Mouse (Mus musculus) fibroblast of lung, adult 2 months (primary cell): ENCODE data around the gene Car14.
"Not testable (repeated sequence)": the region's sequence is repeated elsewhere in the genome, so short reads cannot be mapped to it uniquely, and the experiment has no call there.

ENCODE experiments used
- DNase-seq: peaks from one replicate; pipeline ENCODE4 v3.0.0-alpha.2; 2011; ENCODE audit warnings: low read depth

The Car14 gene

GRCm38 (mm10) chr3:95892066-95893052 lies 12.1 kb downstream of the Car14 start:
- DNase-seq = no peak

DNA sequence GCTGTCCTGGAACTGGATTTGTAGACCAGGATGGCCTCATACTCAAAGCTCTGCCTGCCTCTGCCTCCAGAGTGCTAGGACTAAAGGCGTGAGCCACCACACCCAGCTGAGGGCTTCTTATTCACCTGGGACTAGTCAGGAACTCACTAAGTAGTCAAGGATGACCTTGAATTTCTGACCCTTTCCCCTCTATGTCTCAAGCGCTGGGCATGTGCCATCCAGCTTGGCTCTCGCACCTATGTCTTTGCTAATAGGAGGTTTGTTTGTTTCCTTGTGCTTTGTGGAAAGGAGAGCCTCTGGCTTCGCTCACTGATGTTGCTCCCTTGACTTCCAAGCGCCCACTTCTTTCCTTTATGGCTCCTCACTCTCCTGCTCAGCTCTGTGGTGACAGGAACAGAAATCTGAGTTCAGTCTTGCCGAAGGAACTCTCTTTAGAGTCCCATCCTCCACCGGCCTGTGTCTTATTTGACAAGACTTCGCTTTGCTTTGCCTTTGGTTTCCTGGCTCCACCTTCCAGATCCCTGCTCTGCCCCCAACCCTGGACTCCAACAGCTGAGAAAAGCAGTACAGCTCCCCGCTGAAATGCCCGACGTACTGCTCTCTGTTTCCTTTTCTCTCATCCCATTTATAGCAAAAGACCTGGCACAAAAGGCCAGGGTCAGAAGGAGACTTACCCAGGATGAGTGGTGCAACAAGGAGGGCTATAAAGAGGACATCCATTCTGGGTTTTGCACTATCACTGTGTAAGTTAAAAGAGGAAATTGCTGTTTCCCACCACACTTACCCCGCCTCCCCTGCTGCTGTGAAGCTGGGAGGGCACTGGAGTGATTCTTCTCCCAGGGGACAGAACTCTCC lies 13.1 kb downstream of the Car14 start, which contains the start of gene BC028528:
Gene BC028528 (minus strand): TSS at position 795 of the 855 bp plus-strand sequence.
- no peak for DNase-seq

DNA sequence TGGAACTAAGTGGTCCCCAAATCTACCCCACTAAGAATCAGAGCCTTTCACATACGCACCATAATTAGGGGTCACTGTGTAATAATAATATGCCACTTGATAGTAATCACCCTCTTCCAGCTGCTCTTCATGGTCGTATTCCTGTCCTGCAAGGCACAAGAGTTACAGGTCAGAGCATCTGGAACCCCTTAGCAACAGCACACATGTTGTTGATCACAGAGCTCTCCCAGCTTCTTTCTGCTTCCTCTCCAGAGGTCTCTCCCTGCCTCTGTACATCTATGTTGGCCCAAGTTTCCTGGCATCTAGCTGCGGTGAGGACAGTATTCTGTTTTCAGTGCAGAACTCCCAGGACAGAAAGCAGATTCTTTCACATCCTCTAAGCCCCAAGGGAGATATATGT lies 14.8 kb downstream of the Car14 start:
- no peak for DNase-seq

- DNase-seq = no peak
Observed at GRCm38 (mm10) chr3:95887596-95887995, 16.9 kb downstream of the Car14 start.

DNA sequence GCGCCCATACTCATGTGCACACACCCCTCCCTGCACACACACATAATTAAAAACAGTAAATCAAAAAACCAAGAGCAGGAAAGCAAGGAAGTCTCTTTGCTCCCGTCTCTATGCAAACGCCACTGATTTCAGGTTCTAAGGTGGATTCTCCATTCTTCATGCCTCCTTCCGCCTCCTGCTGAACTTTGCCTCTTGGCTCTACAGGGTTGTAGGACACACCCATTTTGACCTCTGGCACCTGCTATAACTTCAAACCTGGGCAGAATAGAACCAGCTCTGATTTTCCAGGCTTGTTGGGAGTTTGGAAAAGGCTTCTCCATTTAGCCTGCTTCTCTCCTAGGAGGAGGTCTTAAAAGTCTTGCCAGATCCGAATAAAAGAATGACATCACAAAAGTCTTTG lies 20.1 kb downstream of the Car14 start:
- DNase-seq = no peak

GRCm38 (mm10) chr3:95882816-95883425 lies 21.6 kb downstream of the Car14 start:
- peak; percentile 35 for DNase-seq

DNA sequence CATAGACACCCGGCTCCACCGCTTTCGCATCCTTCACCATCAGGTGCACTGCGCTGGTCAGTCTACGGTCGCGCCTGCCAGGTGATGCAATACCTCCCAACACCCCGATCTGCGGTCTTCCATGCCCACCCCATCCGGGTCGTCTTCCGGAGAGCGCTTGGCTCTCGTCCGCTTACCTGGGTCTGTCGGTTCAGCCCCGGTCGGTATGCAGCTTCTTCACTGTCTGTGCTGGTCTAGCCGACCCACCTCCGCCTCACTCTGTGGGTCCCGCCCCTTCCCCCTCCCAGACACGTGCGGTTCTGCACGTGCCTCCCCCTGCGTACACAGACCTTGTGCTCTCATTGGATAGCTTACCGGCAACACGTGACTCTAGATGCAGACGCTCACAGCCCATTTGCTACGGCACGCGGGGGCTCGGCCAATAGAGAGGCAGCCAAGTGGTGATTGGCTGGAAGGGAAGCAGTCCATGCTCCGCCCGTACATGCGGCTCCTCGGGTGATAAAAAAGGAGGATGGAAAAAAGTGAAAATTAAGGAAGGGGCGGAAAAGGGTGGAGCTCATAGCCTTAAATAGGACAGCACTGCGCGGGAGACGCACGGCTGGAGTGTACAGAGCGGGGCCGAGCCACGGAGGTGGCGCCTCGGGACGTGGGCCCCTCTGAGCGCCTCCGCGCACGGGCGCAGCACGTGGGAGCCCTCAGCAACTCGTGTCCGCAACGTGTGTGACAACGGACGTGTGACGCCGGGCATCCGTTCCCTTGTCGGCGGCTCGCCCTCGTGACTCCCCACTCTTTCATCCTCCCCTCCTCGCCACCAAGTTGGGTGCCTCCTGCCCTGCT lies 22.3 kb downstream of the Car14 start, which contains the start of gene Ciart:
Gene Ciart (minus strand): TSS at position 273 of the 837 bp plus-strand sequence.
- DNase-seq = peak; percentile 95

- no peak for DNase-seq
Observed at GRCm38 (mm10) chr3:95879063-95879462, 25.4 kb downstream of the Car14 start.

DNA sequence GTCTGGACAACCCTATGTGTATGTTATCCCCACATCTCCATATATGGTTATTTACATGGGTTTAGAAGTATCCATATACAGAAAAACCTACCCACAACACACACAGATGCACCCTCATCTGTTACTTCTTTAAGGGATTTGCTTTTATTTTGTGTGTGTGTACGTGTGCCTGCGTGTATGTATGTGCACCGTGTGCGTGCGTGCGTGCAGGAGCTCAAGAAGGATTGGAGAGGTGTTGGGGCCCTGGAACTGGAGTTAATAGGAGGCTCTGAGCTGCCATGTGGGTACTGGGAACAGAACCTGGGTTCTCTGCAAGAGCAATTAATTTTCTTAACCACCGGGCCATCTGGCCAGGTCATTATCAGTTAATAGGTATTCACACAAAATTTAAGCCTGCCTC lies 32.4 kb downstream of the Car14 start:
- DNase-seq = no peak

GRCm38 (mm10) chr3:95871392-95871867 lies 33.1 kb downstream of the Car14 start, which contains the start of gene Mrps21:
TSS of gene Mrps21 (minus strand) at chr3:95871519.
- peak; percentile 61 for DNase-seq

DNA sequence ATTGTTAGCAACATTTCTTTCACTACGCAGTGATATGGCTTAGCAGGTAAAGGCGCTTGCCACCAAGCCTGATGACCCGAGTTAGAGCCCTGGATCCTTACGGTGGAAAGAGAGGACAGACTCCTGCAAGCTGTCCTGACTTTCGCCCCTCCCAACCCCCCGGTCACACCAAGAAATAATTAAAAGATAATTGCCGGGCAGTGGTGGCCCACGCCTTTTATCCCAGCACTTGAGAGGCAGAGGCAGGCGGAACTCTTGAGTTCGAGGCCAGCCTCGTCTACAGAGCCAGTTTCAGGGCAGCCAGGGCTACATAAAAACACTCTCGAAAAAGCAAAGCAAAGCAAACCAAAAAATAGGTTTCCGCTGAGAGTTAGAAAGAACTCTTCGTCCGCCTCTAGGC lies 33.5 kb downstream of the Car14 start:
- no peak for DNase-seq

GRCm38 (mm10) chr3:95867408-95867807 lies 37.1 kb downstream of the Car14 start:
- DNase-seq = no peak

DNA sequence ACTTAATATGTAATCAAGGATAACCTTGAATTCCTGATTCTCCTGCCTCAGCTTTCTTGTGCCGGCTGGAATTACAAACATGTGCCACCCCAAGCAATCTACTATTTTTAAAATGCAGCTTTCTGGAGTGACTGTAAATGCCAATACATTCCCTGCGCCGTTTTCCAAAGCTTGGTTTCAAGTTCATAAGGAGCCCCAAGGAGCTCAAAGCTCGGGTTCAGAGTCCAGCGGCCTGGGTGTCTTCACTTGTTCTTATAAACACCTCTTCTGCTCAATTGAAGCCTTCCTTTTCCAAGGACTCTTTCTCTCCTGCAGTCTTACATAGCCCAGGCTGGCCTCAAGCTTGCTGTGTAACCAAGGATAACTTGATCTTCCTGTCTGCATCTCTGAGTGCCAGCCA lies 38.4 kb downstream of the Car14 start:
- no peak for DNase-seq

DNA sequence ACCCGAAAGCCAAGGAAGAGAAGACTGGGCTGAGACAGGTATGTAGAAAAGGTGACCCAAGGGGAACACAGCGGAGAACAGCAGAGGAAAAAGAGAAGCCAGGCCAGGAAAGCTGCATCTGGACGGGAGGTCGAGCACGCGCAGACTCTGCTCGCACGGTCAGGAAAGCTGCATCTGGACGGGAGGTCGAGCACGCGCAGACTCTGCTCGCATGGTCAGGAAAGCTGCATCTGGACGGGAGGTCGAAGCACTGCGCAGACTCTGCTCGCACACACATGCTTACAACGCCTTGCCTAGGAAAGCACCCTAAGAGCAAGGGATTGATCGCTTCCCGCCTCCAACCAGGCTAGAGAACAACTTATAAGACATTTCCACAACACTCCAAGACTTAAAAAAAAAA lies 38.9 kb downstream of the Car14 start:
- DNase-seq = no peak

DNA sequence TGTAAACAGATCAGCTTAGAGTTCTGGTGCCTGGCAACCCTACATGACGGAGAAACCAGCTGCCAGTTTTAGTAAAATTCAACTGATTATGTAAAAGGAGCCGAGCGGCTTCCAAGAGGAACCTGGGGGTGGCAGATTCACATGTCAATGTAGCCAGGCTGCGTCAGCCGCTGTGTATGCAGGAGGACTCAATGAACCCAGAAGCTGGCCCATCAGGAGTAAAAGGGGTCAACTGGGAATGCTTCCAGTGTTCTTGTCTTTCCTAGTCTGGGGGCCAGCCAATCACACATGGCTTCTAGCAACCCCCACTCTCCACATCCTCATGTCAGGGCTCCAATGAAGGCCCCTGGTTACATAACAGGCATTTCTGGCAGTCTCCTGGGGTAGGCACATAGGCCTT lies 39.4 kb downstream of the Car14 start:
- DNase-seq = no peak

DNA sequence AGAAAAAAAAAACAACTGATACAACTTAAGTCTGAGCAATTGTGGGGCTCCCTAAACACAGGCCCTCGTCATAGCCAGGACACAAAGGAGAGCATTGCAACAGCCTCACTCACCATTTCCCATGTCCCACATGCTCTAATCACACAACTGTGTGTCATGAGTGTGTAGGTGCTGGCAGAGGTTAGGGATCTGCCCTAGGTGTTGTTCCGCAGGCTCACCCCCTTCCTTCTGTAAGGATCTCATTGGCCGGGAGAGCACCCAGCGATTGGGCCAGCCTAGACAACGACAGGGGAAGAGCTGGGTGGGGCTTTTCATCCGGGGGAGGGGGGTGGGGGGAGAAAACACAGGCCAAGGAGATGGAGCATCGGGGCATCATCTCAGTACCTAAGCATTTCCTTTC lies 40.9 kb downstream of the Car14 start:
- DNase-seq = no peak

DNA sequence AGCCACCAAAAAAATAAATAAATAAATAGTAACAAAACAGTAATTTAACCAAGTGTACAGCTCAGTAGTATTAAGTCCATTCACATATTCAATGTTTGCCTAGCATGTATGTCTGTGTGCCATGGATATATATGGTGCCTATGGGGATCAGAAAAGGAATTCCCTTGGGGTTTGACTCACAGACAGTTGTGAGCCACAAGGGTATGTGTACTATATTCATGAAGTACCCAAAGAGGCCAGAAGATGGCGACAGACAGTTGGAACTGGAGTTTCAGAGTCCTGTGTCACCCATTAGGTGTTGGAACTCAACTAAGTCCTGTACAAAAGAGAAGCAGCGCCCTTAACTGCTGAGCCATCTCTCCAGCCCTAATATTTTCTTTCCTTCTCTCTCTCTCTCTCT lies 42.7 kb downstream of the Car14 start:
- DNase-seq = peak; percentile 37

DNA sequence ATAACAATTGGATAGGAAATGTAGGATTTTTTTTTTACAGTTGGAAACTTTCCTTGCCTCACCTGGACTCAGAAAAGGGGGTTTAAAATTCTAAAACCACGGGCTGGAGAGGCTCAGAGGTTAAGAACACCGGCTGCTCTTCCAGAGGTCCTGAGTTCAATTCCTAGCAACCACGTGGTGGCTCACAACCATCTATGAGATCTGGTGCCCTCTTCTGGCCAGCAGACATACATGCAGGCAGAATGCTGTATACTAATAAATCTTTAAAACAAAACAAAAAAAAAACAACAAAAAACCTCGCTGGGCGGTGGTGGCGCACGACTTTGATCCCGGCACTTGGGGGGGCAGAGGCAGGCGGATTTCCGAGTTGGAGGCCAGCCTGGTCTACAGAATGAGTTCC lies 43.3 kb downstream of the Car14 start:
- DNase-seq = no peak

- DNase-seq = no peak
Observed at GRCm38 (mm10) chr3:95860323-95860722, 44.2 kb downstream of the Car14 start.

GRCm38 (mm10) chr3:95858278-95858677 lies 46.2 kb downstream of the Car14 start:
- not testable (repeated sequence) for DNase-seq

GRCm38 (mm10) chr3:95857050-95857449 lies 47.4 kb downstream of the Car14 start:
- DNase-seq = not testable (repeated sequence)
